Mouse (Mus musculus): ENCODE measurements around the gene Ktn1.

DNA sequence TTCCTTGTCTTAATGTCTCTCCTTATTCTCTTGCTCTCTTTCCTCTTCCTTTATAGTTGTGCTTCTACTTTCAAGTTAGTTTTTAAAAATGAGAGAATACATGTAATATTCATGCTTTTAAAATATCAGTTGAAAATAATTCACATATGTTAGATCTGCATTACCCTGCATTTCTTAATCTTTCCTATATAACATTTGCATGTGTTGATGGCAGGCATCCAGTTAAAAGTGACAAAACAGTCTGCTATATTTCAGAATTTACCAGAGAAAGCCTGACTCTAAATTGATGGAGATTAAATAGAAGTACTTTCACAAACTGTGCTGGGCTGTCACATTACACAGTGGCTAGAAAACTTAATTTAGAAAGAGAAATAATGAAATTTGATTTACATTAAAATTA is 19.8 kb downstream of the Ktn1 start:
- TF ChIP-seq CTCF (IDR thresholded peaks at IDR 0.05; ENCODE audit: insufficient read depth, low read depth, low read length) (no peak), POLR2A (IDR thresholded peaks at IDR 0.05; ENCODE audit: insufficient read depth, low read depth, low read length) (no peak)
